Mouse (Mus musculus) liver, embryonic 15.5 days (tissue): Measurements from ENCODE around the gene Mapkbp1. TPM values are rescaled to one million over a fixed set of nuclear protein-coding genes. Genes with fewer than 3 reads are reported as not detected.

Source experiments
- ATAC-seq: fragments of 200-750 bp; cut with Nextera tagmentation; 2 replicates; pipeline ENCODE4 v1.8.0; 2017; ENCODE audit warnings: moderate number of reproducible peaks, mild to moderate bottlenecking, moderate library complexity; ENCODE audit not compliant: insufficient read depth
- H3K27ac ChIP-seq: fragments of 300-500 bp; sonication (generic); replicated peaks from 2 replicates; pipeline ENCODE4 v1.5.1; 2015; ENCODE audit warnings: mild to moderate bottlenecking, inconsistent platforms
- H3K27me3 ChIP-seq: fragments of 300-500 bp; sonication (generic); 2 replicates; pipeline ENCODE4 v1.6.1; 2015; ENCODE audit warnings: mild to moderate bottlenecking, inconsistent platforms
- H3K36me3 ChIP-seq: fragments of 300-500 bp; sonication (generic); replicated peaks from 2 replicates; pipeline ENCODE4 v1.6.1; 2015; ENCODE audit warnings: moderate library complexity, mild to moderate bottlenecking, inconsistent platforms
- H3K4me1 ChIP-seq: fragments of 300-500 bp; sonication (generic); replicated peaks from 2 replicates; pipeline ENCODE4 v1.6.1; 2015; ENCODE audit warnings: inconsistent platforms
- H3K4me2 ChIP-seq: fragments of 300-500 bp; sonication (generic); 2 replicates; pipeline ENCODE4 v1.6.1; 2015; ENCODE audit warnings: moderate library complexity, mild to moderate bottlenecking, inconsistent platforms
- H3K4me3 ChIP-seq: fragments of 300-500 bp; sonication (generic); replicated peaks from 2 replicates; pipeline ENCODE4 v1.5.1; 2015; ENCODE audit warnings: mild to moderate bottlenecking, inconsistent platforms
- H3K9ac ChIP-seq: fragments of 300-500 bp; sonication (generic); 2 replicates; pipeline ENCODE4 v1.6.1; 2015; ENCODE audit warnings: moderate library complexity, mild to moderate bottlenecking, inconsistent platforms
- H3K9me3 ChIP-seq: fragments of 300-500 bp; sonication (generic); replicated peaks from 2 replicates; pipeline ENCODE4 v1.6.1; 2016; ENCODE audit warnings: inconsistent platforms
- WGBS: fragments of 180-500 bp; shearing (Covaris S2); methylation state at CpG from one replicate; pipeline ENCODE4 v1.1.7; 2015; ENCODE audit warnings: mixed read lengths; ENCODE audit not compliant: insufficient replicate concordance; 5-methylcytosine and 5-hydroxymethylcytosine counted together
- polyA plus RNA-seq: library from polyadenylated mRNA; unstranded; fragments of >200 nt; fragmentation: Nextera tagmentation; extraction: Ambion mirVana; gene quantifications from 2 replicates; pipeline ENCODE4 v1.2.1, GENCODE M21; 2015

Mapkbp1 gene
- 0.22 and 0.24 TPM in 2 replicates for polyA plus RNA-seq

DNA sequence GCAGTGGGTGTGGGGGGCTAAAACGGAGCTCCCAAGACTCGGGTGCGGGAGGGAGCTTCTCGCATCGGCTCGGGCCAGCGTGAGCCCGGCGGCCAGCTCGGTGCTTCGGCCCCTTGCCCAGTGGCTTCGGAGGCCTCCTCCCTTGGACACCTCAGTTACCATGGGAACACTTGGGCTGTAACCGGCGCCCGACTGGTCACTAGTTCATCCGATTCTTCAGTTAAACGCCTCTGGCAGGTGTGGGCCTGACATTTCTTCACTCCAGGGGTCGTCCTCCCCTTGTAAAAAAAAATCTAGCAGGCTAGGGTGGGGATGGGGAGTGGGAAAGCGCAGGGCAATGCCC is at the start of gene Mapkbp1:
TSS of gene Mapkbp1 (plus strand) at position 163 of the 343 bp plus-strand sequence.
- H3K9ac ChIP-seq: peak within 1 kb of the TSS; percentile 68
- under 1% methylated on average over 19 of the region's 19 CpGs for WGBS
- ATAC-seq: peak; percentile 67; the same call in 1 of the 2 replicates
- no peaks in the 10 kb centered on the region for H3K27me3 ChIP-seq
- H3K4me2 ChIP-seq: peak within 1 kb of the TSS; percentile 92
- no peaks in the 10 kb centered on the region for H3K36me3 ChIP-seq
- peak within 1 kb of the TSS; percentile 69 for H3K4me3 ChIP-seq
- peaks cover 17% of the 10 kb centered on the region for H3K4me1 ChIP-seq
- no peaks in the 10 kb centered on the region for H3K9me3 ChIP-seq
- no peak within 1 kb of the TSS; the same call in 1 of the 2 replicates for H3K27ac ChIP-seq

- Histone ChIP-seq H3K36me3 (no peaks in the 10 kb centered on the region), H3K4me2 (no peak overlapping the region; the same call in 1 of the 2 replicates), H3K9me3 (no peaks in the 10 kb centered on the region), H3K4me3 (no peak overlapping the region), H3K9ac (no peak overlapping the region), H3K4me1 (peaks cover 17% of the 10 kb centered on the region), H3K27ac (no peak overlapping the region), H3K27me3 (no peaks in the 10 kb centered on the region)
- ATAC-seq: no peak
- WGBS: 29% methylated on average over 9 of the region's 9 CpGs
These were observed 1.9 kb upstream of the Mapkbp1 start for GRCm38 (mm10) chr2:119970571-119970970.

- H3K9ac ChIP-seq: no peak overlapping the region
- WGBS: 77% methylated on average over 3 of the region's 3 CpGs
- ATAC-seq: no peak
- no peak overlapping the region for H3K4me3 ChIP-seq
- peak overlapping the region; percentile 92; the same call in 1 of the 2 replicates for H3K4me2 ChIP-seq
- H3K4me1 ChIP-seq: peaks cover 17% of the 10 kb centered on the region
- no peaks in the 10 kb centered on the region for H3K27me3 ChIP-seq
- H3K9me3 ChIP-seq: no peaks in the 10 kb centered on the region
- H3K27ac ChIP-seq: no peak overlapping the region
- H3K36me3 ChIP-seq: no peaks in the 10 kb centered on the region
These were observed 1.2 kb upstream of the Mapkbp1 start for GRCm38 (mm10) chr2:119971316-119971715.

GRCm38 (mm10) chr2:119971837-119972536 is 512 bp upstream of the Mapkbp1 start:
- Histone ChIP-seq H3K36me3 (no peaks in the 10 kb centered on the region), H3K4me2 (peak overlapping the region; percentile 92), H3K4me1 (peaks cover 17% of the 10 kb centered on the region), H3K9ac (peak overlapping the region; percentile 68), H3K9me3 (no peaks in the 10 kb centered on the region), H3K27me3 (no peaks in the 10 kb centered on the region), H3K27ac (no peak overlapping the region; the same call in 1 of the 2 replicates), H3K4me3 (peak overlapping the region; percentile 69)
- peak; percentile 99 for ATAC-seq
- WGBS: 5% methylated on average over 32 of the region's 32 CpGs

DNA sequence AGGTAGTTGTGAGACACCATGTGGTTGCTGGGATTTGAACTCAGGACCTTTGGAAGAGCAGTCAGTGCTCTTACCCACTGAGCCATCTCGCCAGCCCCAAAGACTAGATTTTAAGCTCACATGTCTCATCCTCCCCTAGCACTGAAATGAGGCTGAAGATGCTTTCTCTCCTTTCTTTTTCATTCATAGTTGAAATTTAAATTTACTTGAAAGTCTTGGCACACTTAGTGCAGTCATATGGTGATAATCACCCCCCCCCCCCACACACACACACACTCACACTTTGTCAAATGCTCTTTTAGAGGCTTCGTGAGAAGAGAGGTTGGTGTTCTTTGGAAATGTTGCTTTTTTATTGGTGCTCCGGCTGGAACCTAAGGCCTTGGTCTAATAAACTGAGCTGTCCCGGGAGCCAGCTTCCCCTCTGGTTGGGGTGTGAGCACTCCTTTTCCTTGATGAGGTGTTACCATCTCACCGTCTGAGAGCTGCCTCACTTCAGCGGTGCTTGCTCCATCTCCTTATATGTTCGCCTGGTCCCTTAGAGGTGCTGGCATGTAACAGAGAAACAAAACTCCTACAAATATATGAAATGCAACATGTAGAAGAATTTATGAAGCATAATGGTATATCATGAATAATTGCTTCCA is 8.0 kb downstream of the Mapkbp1 start:
- H3K9me3 ChIP-seq: no peaks in the 10 kb centered on the region
- H3K27ac ChIP-seq: no peak overlapping the region
- no peak overlapping the region for H3K4me3 ChIP-seq
- ATAC-seq: no peak
- H3K4me1 ChIP-seq: no peaks in the 10 kb centered on the region
- H3K36me3 ChIP-seq: no peaks in the 10 kb centered on the region
- H3K9ac ChIP-seq: no peak overlapping the region
- no peaks in the 10 kb centered on the region for H3K27me3 ChIP-seq
- WGBS: 67% methylated on average over 7 of the region's 7 CpGs
- no peak overlapping the region for H3K4me2 ChIP-seq

DNA sequence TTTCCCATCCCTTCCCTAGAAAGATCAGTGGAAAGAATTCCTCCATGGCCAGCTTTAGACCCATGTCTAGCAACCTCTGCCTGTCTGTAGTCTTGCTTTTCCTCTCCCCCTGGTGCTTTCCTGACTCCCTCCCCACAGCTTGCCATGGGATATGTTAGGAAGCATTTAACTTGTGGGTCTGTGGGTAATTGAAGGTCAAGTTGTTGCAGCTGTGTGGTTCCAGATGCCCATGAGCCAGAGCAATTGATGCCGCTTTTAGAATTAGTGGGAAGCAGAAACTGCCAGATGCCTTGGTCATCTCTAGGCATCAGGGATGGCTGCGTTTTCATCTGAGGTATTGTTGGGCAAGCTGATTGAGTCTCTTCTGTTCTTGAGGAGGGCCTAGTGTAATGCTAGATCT is 9.1 kb downstream of the Mapkbp1 start:
- no peaks in the 10 kb centered on the region for H3K4me1 ChIP-seq
- H3K9ac ChIP-seq: no peak overlapping the region
- no peaks in the 10 kb centered on the region for H3K9me3 ChIP-seq
- no peak overlapping the region for H3K27ac ChIP-seq
- H3K4me2 ChIP-seq: no peak overlapping the region
- no peak for ATAC-seq
- no peaks in the 10 kb centered on the region for H3K36me3 ChIP-seq
- WGBS: 78% methylated on average over 2 of the region's 2 CpGs
- H3K4me3 ChIP-seq: no peak overlapping the region
- no peaks in the 10 kb centered on the region for H3K27me3 ChIP-seq

- 73% methylated on average over 8 of the region's 8 CpGs for WGBS
- Histone ChIP-seq H3K4me3 (no peak overlapping the region), H3K27ac (no peak overlapping the region), H3K4me2 (no peak overlapping the region), H3K4me1 (no peaks in the 10 kb centered on the region), H3K9me3 (no peaks in the 10 kb centered on the region), H3K36me3 (no peaks in the 10 kb centered on the region), H3K9ac (no peak overlapping the region), H3K27me3 (no peaks in the 10 kb centered on the region)
- ATAC-seq: no peak
These were observed 13.4 kb downstream of the Mapkbp1 start for GRCm38 (mm10) chr2:119985871-119986270.

DNA sequence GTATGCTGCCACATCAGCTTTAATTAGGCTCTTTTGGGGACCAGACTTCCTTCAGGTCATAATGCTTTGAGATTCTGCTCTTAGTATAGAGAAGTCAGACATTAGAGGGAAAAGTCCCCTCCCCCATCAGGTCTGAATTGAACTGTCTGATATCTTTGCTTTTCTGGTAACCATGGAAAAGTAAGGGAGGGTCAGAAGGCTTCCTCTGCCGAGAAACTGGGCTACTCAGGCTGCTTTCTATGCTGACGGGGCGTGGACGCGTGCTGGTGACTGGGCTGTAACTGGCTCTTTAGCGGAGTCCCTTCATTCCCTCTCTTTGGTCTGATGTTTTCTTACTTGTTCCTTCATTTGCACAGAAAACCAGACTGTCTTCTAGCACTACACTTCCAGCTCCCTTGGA is 13.9 kb downstream of the Mapkbp1 start:
- no peaks in the 10 kb centered on the region for H3K4me1 ChIP-seq
- no peak for ATAC-seq
- H3K4me2 ChIP-seq: no peak overlapping the region
- H3K9ac ChIP-seq: no peak overlapping the region
- no peaks in the 10 kb centered on the region for H3K9me3 ChIP-seq
- H3K4me3 ChIP-seq: no peak overlapping the region
- no peaks in the 10 kb centered on the region for H3K36me3 ChIP-seq
- no peak overlapping the region for H3K27ac ChIP-seq
- WGBS: 72% methylated on average over 6 of the region's 6 CpGs
- no peaks in the 10 kb centered on the region for H3K27me3 ChIP-seq

DNA sequence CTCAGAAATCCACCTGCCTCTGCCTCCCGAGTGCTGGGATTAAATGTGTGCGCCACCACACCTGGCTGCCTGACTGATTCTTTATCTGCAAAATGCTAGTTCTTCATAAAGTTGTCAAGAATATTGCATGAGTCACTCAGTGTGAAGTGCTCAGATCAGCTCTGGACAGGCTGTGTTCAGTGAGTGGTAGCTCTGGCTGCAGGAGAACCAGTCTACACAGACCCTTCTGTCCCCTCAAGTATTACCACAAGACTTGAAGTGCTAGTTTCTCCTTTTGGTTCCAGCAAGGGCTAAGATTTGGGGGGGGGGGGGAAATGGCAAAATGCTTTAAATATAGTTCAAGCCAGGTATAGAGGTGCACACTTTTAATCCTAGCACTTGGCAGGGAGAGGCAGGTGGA is 14.9 kb downstream of the Mapkbp1 start:
- no peaks in the 10 kb centered on the region for H3K27me3 ChIP-seq
- no peak overlapping the region for H3K4me3 ChIP-seq
- ATAC-seq: no peak
- H3K4me1 ChIP-seq: no peaks in the 10 kb centered on the region; the same call in 1 of the 2 replicates
- WGBS: 85% methylated on average over 2 of the region's 2 CpGs
- no peak overlapping the region for H3K4me2 ChIP-seq
- no peaks in the 10 kb centered on the region for H3K36me3 ChIP-seq
- H3K27ac ChIP-seq: no peak overlapping the region
- no peak overlapping the region for H3K9ac ChIP-seq
- no peaks in the 10 kb centered on the region for H3K9me3 ChIP-seq

- H3K36me3 ChIP-seq: no peaks in the 10 kb centered on the region
- 49% methylated on average over 4 of the region's 4 CpGs for WGBS
- no peak for ATAC-seq
- no peaks in the 10 kb centered on the region for H3K9me3 ChIP-seq
- no peaks in the 10 kb centered on the region; the same call in 1 of the 2 replicates for H3K4me1 ChIP-seq
- no peak overlapping the region for H3K4me3 ChIP-seq
- H3K9ac ChIP-seq: no peak overlapping the region
- no peak overlapping the region for H3K27ac ChIP-seq
- H3K27me3 ChIP-seq: no peaks in the 10 kb centered on the region
- H3K4me2 ChIP-seq: no peak overlapping the region
These were observed 16.5 kb downstream of the Mapkbp1 start for GRCm38 (mm10) chr2:119988952-119989351.

DNA sequence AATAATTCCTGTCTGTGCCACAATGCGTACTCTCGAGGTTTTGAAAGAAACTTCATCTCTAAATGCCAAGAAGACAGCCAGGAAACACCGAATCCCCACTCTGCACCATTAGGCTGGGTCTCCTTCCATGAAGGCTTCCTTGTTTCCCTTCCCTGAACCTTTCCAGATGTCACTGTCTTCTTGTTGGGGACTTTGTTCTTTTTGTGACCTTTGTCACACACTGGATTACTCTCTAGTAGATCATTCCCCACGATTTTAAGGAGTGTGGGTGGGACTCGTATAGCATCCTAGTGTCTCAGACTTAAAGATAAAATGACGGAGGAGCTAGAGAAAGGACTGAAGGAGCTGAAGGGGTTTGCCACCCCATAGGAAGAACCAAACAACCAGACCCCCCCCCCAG is 18.4 kb downstream of the Mapkbp1 start:
- Histone ChIP-seq H3K9ac (no peak overlapping the region), H3K27me3 (no peaks in the 10 kb centered on the region), H3K36me3 (no peaks in the 10 kb centered on the region), H3K4me1 (peaks cover 6% of the 10 kb centered on the region; the same call in 1 of the 2 replicates), H3K9me3 (no peaks in the 10 kb centered on the region), H3K4me3 (no peak overlapping the region), H3K4me2 (no peak overlapping the region), H3K27ac (no peak overlapping the region)
- ATAC-seq: no peak
- WGBS: 67% methylated on average over 6 of the region's 6 CpGs
